Comparison of ENCODE assay signal across 33 mouse cellular contexts in genomic region chr9:25076505-25076904, GRCm38 (mm10). TPM values are rescaled to one million over a fixed set of nuclear protein-coding genes. Genes with fewer than 3 reads are reported as not detected.
A peak's percentile ranks its signal among the peaks of the same experiment; 100 is the strongest.
DNase-seq lines count a peak whose midpoint lies in the region; ATAC-seq lines count a peak whose summit lies in the region.
"Had no signal": no experiment of that assay in that cellular context is flagged by ENCODE, and none has a peak within 500 bp of the region (broad histone marks: within the 10 kb centered on the region; RNA-seq: fewer than 3 reads in every experiment).

No protein-coding gene starts in this region.

- H3K36me3 ChIP-seq in heart, embryonic 12.5 days: no peaks in the 10 kb centered on the region
- no peaks in the 10 kb centered on the region for H3K36me3 ChIP-seq in heart, embryonic 15.5 days
- no peaks in the 10 kb centered on the region for H3K36me3 ChIP-seq in lung, embryonic 16.5 days (ENCODE audit: control insufficient read depth, insufficient read depth, low read length)
- H3K36me3 ChIP-seq: embryonic facial prominence, embryonic 12.5 days; embryonic facial prominence, embryonic 15.5 days; hindbrain, embryonic 10.5 days; hindbrain, embryonic 13.5 days; intestine, embryonic 15.5 days had no signal

- H3K27ac ChIP-seq in heart, embryonic 12.5 days (ENCODE audit: poor library complexity, severe bottlenecking): peak overlapping the region; percentile 81
- H3K27ac ChIP-seq in heart, embryonic 15.5 days: peak overlapping the region; percentile 88
- H3K27ac ChIP-seq in lung, embryonic 16.5 days (ENCODE audit: low read length): no peak overlapping the region
- H3K27ac ChIP-seq: embryonic facial prominence, embryonic 12.5 days; embryonic facial prominence, embryonic 15.5 days; gastrocnemius, adult 2 months; hindbrain, embryonic 10.5 days; hindbrain, embryonic 13.5 days; intestine, embryonic 15.5 days had no signal

- WGBS in heart, embryonic 12.5 days: 42% methylated on average over 1 of the region's 1 CpGs
- WGBS in heart, embryonic 15.5 days: 26% methylated on average over 1 of the region's 1 CpGs
- WGBS in lung, embryonic 16.5 days: 38% methylated on average over 1 of the region's 1 CpGs

- H3K9ac ChIP-seq in heart, embryonic 12.5 days: no peak overlapping the region
- no peak overlapping the region for H3K9ac ChIP-seq in heart, embryonic 15.5 days
- H3K9ac ChIP-seq in lung, embryonic 16.5 days (ENCODE audit: low read length): no peak overlapping the region
- H3K9ac ChIP-seq: embryonic facial prominence, embryonic 12.5 days; embryonic facial prominence, embryonic 15.5 days; forebrain, postnatal 0 days; hindbrain, embryonic 13.5 days; intestine, embryonic 15.5 days had no signal

- H3K4me1 ChIP-seq in heart, embryonic 12.5 days (replicated peaks): peaks cover 34% of the 10 kb centered on the region
- peaks cover 31% of the 10 kb centered on the region for H3K4me1 ChIP-seq in heart, embryonic 15.5 days (replicated peaks)
- peaks cover 9% of the 10 kb centered on the region for H3K4me1 ChIP-seq in lung, embryonic 16.5 days (replicated peaks; ENCODE audit: control insufficient read depth, insufficient read depth, low read length)
- H3K4me1 ChIP-seq: embryonic facial prominence, embryonic 12.5 days; embryonic facial prominence, embryonic 15.5 days; hindbrain, embryonic 10.5 days; hindbrain, embryonic 13.5 days; intestine, embryonic 15.5 days had no signal

- H3K27me3 ChIP-seq in heart, embryonic 12.5 days (replicated peaks): no peaks in the 10 kb centered on the region
- H3K27me3 ChIP-seq in heart, embryonic 15.5 days: no peaks in the 10 kb centered on the region
- H3K27me3 ChIP-seq in lung, embryonic 16.5 days (ENCODE audit: control insufficient read depth, insufficient read depth, low read depth, low read length): no peaks in the 10 kb centered on the region
- H3K27me3 ChIP-seq: embryonic facial prominence, embryonic 12.5 days; embryonic facial prominence, embryonic 15.5 days; hindbrain, embryonic 13.5 days; intestine, embryonic 15.5 days had no signal

- no peak for ATAC-seq in heart, embryonic 12.5 days (ENCODE audit: insufficient number of reproducible peaks, low FRiP score)
- ATAC-seq in heart, embryonic 15.5 days (replicated peaks; ENCODE audit: insufficient number of reproducible peaks, insufficient read depth, low FRiP score, low read depth): peak; percentile 29; the same call in 1 of the 2 replicates
- ATAC-seq in lung, embryonic 16.5 days (ENCODE audit: low read depth): 0 out of 2 replicates have a peak, but pooled peaks have one; percentile 2
- ATAC-seq: CD4-positive, CD25-positive, alpha-beta regulatory T cell, adult 4 months; forebrain, embryonic 14.5 days; forebrain, postnatal 0 days; hindbrain, embryonic 16.5 days had no signal

- H3K4me3 ChIP-seq in heart, embryonic 12.5 days: no peak overlapping the region
- no peak overlapping the region for H3K4me3 ChIP-seq in heart, embryonic 15.5 days
- H3K4me3 ChIP-seq in lung, embryonic 16.5 days (ENCODE audit: low read length): no peak overlapping the region
- H3K4me3 ChIP-seq: embryonic facial prominence, embryonic 12.5 days; embryonic facial prominence, embryonic 15.5 days; gastrocnemius, adult 2 months; hindbrain, embryonic 10.5 days; hindbrain, embryonic 13.5 days; intestine, embryonic 15.5 days had no signal

- no peaks in the 10 kb centered on the region for H3K9me3 ChIP-seq in heart, embryonic 12.5 days (replicated peaks)
- no peaks in the 10 kb centered on the region for H3K9me3 ChIP-seq in heart, embryonic 15.5 days (replicated peaks)
- no peaks in the 10 kb centered on the region for H3K9me3 ChIP-seq in lung, embryonic 16.5 days (ENCODE audit: control insufficient read depth, low read length)
- H3K9me3 ChIP-seq: embryonic facial prominence, embryonic 12.5 days; embryonic facial prominence, embryonic 15.5 days; hindbrain, embryonic 10.5 days; hindbrain, embryonic 13.5 days; intestine, embryonic 15.5 days had no signal

- intact Hi-C loops in heart, postnatal 14 days (cut with DNase I): no loop called here
- intact Hi-C loops in heart, postnatal 25 days (cut with DNase I): no loop called here

- no peak for DNase-seq in heart, postnatal 14 days
- no peak for DNase-seq in heart, postnatal 25 days (ENCODE audit: low spot score)
- no peak for DNase-seq in lung, adult 18-20 months
- DNase-seq: adrenal gland, adult 2 months; adrenal gland, postnatal 14 days; cerebellum, adult 11 months; cerebellum, adult 2 months; cerebellum, adult 9-11 months; cerebellum, postnatal 25 days; forebrain, postnatal 0 days; gastrocnemius, adult 2 months; gastrocnemius, postnatal 14 days; kidney, adult 11 months; kidney, adult 8-10 months had no signal

- no peak overlapping the region for H3K4me2 ChIP-seq in heart, embryonic 12.5 days
- peak overlapping the region; percentile 11; the same call in 1 of the 2 replicates for H3K4me2 ChIP-seq in heart, embryonic 15.5 days
- no peak overlapping the region for H3K4me2 ChIP-seq in lung, embryonic 16.5 days (ENCODE audit: low read depth, low read length)
- H3K4me2 ChIP-seq: embryonic facial prominence, embryonic 12.5 days; embryonic facial prominence, embryonic 15.5 days; hindbrain, embryonic 13.5 days; intestine, embryonic 15.5 days had no signal

RNA-seq across cellular contexts. Expression of gene Gm10181, which starts 12.7 kb away (rescaled TPM):
- not detected in 2 replicates for polyA plus RNA-seq in heart, embryonic 12.5 days (2016; fragmentation: Nextera tagmentation; extraction: Ambion mirVana)
- not detected for total RNA-seq in heart, postnatal 14 days (2021)
- polyA plus RNA-seq in heart, embryonic 15.5 days (2015; fragmentation: Nextera tagmentation; extraction: Ambion mirVana): not detected in 2 replicates
- not detected for total RNA-seq in heart, postnatal 25 days (2021)
- polyA plus RNA-seq in lung, embryonic 16.5 days (2015; fragmentation: Nextera tagmentation; extraction: Ambion mirVana): not detected in 2 replicates
- total RNA-seq: adrenal gland, adult 2 months; adrenal gland, postnatal 14 days; adrenal gland, postnatal 4 days; common myeloid progenitor, adult 5-6 weeks; forebrain, postnatal 0 days; gastrocnemius, adult 2 months; gastrocnemius, postnatal 14 days; gastrocnemius, postnatal 4 days; heart, postnatal 10 days; MEL had no signal
- polyA plus RNA-seq: adrenal gland, adult 2 months; C2C12; CD4-positive, CD25-positive, alpha-beta regulatory T cell, adult 4 months; cerebellum, adult 2 months; embryonic facial prominence, embryonic 12.5 days; embryonic facial prominence, embryonic 15.5 days; forebrain, embryonic 11.5 days; forebrain, embryonic 14.5 days; forebrain, postnatal 0 days; frontal cortex, adult 2 months; hindbrain, embryonic 10.5 days; hindbrain, embryonic 13.5 days; hindbrain, embryonic 16.5 days; intestine, embryonic 15.5 days had no signal
